Mouse (Mus musculus) liver, embryonic 14.5 days (tissue): ENCODE measurements around the gene Map2k7. TPM values are rescaled to one million over a fixed set of nuclear protein-coding genes. Genes with fewer than 3 reads are reported as not detected.
A peak's percentile ranks its signal among the peaks of the same experiment; 100 is the strongest.

Experiments used
- ATAC-seq: fragments of 200-750 bp; cut with Nextera tagmentation; 2 replicates; pipeline ENCODE4 v1.8.0; 2017; ENCODE audit warnings: moderate number of reproducible peaks, mild to moderate bottlenecking, moderate library complexity; ENCODE audit not compliant: insufficient read depth
- DNase-seq, 3 experiments: peaks; one replicate each; pipeline ENCODE4 v3.0.0-alpha.2; 2012 to 2013; ENCODE audit warnings: low read depth in 3 of 3, low spot score in 3 of 3
- H3K27ac ChIP-seq: fragments of 300-500 bp; sonication (generic); 2 replicates; pipeline ENCODE4 v1.5.1; 2014; ENCODE audit warnings: moderate library complexity, mild to moderate bottlenecking, control low read depth, inconsistent platforms
- H3K27me3 ChIP-seq: fragments of 300-500 bp; sonication (generic); 2 replicates; pipeline ENCODE4 v1.6.1; 2014; ENCODE audit warnings: mild to moderate bottlenecking, low read length, moderate library complexity; ENCODE audit not compliant: control insufficient read depth, insufficient read depth
- H3K36me3 ChIP-seq: fragments of 300-500 bp; sonication (generic); replicated peaks from 2 replicates; pipeline ENCODE4 v1.6.1; 2014; ENCODE audit warnings: low read depth; ENCODE audit not compliant: control insufficient read depth, insufficient read depth
- H3K4me1 ChIP-seq, 2 experiments: fragments of 200-500 bp in 1 of 2; fragments of 300-500 bp in 1 of 2; sonication (generic) in 1 of 2; replicated peaks; 2 replicates each; pipeline ENCODE4 v1.6.1; 2012 to 2014; ENCODE audit warnings: antibody characterized with exemption in 1 of 2, inconsistent platforms in 1 of 2, low read length in 1 of 2; ENCODE audit not compliant: control insufficient read depth in 2 of 2, insufficient read depth in 2 of 2
- H3K4me2 ChIP-seq: fragments of 300-500 bp; sonication (generic); 2 replicates; pipeline ENCODE4 v1.6.1; 2014; ENCODE audit warnings: low read depth, mild to moderate bottlenecking, control low read depth, moderate library complexity
- H3K4me3 ChIP-seq, 2 experiments: fragments of 200-500 bp in 1 of 2; fragments of 300-500 bp in 1 of 2; sonication (generic) in 1 of 2; 2 replicates each; pipeline ENCODE4 v1.5.1; 2012 to 2014; ENCODE audit warnings: low read depth in 2 of 2, low read length in 2 of 2, mild to moderate bottlenecking in 2 of 2, control low read depth in 1 of 2, inconsistent platforms in 1 of 2, moderate library complexity in 1 of 2; ENCODE audit not compliant: insufficient read depth in 1 of 2
- H3K9ac ChIP-seq: fragments of 300-500 bp; sonication (generic); replicated peaks from 2 replicates; pipeline ENCODE4 v1.6.1; 2014; ENCODE audit warnings: mild to moderate bottlenecking, control low read depth, moderate library complexity
- H3K9me3 ChIP-seq: fragments of 300-500 bp; sonication (generic); 2 replicates; pipeline ENCODE4 v1.6.1; 2016; ENCODE audit warnings: low read length, mixed read lengths; ENCODE audit not compliant: control insufficient read depth
- CTCF ChIP-seq: IDR thresholded peaks from 2 replicates; pipeline ENCODE4 v1.5.1; 2016; ENCODE audit warnings: antibody characterized with exemption, low read depth, control low read depth
- EP300 ChIP-seq: IDR thresholded peaks from 2 replicates; pipeline ENCODE4 v1.6.1; 2016; ENCODE audit warnings: antibody characterized with exemption, low read depth
- WGBS: fragments of 180-500 bp; shearing (Covaris S2); extraction: QIAGEN DNeasy Blood & Tissue Kit; methylation state at CpG from one replicate; pipeline ENCODE4 v1.1.7; 2014; ENCODE audit not compliant: insufficient replicate concordance; 5-methylcytosine and 5-hydroxymethylcytosine counted together
- polyA plus RNA-seq, 2 experiments: library from polyadenylated mRNA; depleted of rRNA in 1 of 2; stranded (reverse) in 1 of 2; unstranded in 1 of 2; fragments of >200 nt; fragmentation: Nextera tagmentation in 1 of 2; extraction: Ambion mirVana in 1 of 2; gene quantifications; 2 replicates each; pipeline versions ENCODE4 v1.2.1 to v1.2.3; 2012 to 2014

The Map2k7 gene
- polyA plus RNA-seq, 2 experiments: 6.6 to 13.2 TPM

DNA sequence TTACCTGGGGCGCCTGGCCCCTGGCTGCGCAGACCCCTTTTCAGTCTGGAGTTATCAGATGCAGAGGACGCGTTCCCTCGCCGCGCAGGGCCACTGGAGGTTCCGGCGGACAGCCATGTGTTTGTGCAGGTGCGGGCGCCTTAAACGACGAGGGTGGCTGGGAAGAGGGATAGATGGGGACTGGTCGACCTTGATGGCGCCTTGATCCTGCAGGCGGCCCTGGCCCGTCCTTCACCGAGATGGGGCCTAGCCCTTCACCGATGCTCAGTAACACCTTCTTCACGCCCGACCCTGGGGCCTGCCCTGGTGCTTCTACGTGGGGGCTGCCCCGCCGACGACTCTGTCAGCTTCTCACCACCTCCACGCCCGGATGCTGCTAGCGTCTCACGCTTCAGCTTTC is 10.7 kb downstream of the Map2k7 start:
- Histone ChIP-seq H3K4me2 (no peak overlapping the region), H3K27me3 (no peaks in the 10 kb centered on the region), H3K9ac (no peak overlapping the region), H3K9me3 (no peaks in the 10 kb centered on the region), H3K4me1 (peaks cover 5% of the 10 kb centered on the region in 2 experiments), H3K27ac (no peak overlapping the region), H3K4me3 (no peak overlapping the region), H3K36me3 (peaks cover 16% of the 10 kb centered on the region)
- no peak for TF ChIP-seq CTCF
- no peak for TF ChIP-seq EP300
- DNase-seq (no peak), ATAC-seq (no peak)
- 48% methylated on average over 29 of the region's 29 CpGs for WGBS

DNA sequence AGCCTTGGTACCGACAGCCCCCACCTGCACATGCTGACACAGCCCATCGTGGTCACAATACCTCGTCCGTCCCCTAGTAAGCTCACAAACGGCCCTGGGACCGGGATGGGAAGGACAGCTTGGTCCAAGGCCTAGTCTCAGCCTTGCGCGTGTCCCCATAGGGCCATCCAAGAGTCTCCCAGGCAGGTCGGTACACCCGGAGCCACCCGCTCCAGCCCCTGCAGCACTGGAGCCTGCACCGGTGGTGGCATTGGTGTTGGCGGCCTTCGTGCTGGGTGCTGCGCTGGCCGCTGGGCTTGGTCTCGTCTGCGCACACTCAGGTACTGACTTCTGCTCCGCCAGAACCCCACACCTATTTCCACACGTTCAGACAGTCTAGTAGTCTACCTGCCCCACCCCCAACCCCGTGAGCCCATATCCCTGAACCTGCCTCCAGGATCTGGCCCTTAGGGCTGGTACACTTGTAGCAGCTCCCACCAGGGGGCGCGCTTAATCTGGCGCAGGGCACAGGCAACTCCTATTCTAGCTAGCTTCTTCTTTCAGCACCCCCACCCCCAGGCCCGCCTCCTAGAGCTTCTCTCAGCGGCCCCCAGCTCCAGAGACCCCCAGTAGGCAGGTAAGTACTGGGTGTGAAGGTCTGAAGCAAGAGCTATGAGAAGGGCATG is 11.9 kb downstream of the Map2k7 start:
- no peaks in the 10 kb centered on the region for H3K27me3 ChIP-seq
- no peak overlapping the region for H3K4me3 ChIP-seq
- DNase-seq: peak in 2 of 3 experiments; percentile 55 to 61
- 38% methylated on average over 26 of the region's 26 CpGs for WGBS
- H3K4me1 ChIP-seq: peaks cover 5% of the 10 kb centered on the region in 2 experiments
- H3K9me3 ChIP-seq: no peaks in the 10 kb centered on the region
- H3K9ac ChIP-seq: no peak overlapping the region
- no peak overlapping the region for H3K4me2 ChIP-seq
- no peak overlapping the region for H3K27ac ChIP-seq
- TF ChIP-seq EP300 (no peak), CTCF (peak; percentile 95)
- H3K36me3 ChIP-seq: peaks cover 12% of the 10 kb centered on the region
- ATAC-seq: no peak

DNA sequence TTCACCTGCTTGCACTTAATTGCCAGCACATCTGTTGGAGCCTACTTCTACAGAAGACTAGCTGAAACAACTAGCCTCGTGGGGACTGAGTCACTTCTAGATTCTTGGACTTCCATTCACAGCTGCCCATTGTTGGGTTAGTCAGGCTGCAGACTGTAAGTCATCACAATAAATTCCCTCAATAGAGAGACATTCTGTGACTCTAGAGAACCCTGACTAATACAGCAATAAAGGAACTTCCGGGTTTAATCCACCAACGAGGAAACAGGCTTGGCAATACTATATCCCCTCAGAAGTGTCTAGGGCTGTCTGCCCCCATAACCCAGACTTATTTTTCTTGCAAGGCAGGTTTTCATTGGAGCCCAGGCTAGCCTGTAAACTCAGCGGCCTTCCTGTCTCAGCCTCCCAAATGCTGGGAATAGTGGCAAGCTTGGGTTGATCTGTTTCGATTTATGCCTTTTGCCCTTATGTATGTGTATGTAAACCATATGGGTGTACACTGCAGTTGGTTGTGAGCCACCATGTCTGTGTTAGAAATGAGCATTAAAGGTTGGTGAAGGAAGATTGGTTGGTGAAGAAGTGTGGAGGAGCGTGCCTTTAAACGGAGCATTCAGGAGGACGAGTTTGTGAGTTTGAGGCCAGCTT is 13.7 kb downstream of the Map2k7 start:
- no peak for DNase-seq

DNA sequence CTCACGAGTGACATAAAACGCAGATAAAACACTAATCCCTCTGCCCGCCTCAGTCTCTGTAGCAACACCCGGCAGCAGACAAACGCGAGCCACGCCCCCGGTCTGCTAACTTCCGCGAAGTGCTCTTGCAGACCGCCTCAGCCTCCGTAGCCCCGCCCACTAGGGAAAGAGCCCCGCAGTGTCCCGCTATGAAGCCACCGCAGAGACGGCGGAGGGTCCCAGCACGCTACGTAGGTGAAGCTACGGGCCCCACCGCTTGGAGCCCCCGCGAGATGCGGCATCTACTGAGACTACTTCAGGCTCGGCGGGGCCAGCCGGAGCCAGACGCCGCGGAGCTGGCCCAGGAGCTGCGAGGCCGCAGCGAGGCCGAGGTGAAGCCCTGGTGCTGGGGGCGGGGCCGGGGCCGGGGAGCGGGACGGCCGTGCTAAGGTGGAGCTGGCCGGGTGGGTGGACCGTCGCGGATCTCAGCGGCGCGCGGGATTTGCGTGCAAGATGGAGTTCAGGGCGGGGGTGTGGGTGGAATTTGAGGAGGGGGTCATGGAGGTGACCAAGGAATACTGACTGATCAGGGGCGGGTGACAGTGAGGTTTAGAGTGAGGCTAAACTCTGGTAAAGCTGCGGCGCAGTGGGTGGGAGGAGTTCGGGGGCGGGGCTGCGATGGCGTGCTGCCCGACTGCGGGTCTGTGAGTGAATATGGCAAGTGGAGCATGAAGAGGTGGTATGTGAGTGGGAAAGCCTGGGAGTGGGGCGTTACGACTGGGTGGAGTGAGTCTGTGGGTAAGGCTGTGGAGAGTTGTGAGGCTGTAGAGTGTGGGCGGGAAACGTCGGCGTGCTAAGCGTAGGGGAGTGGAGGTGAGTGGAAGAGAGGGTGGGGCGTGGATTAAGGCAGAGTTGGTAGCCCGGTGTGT is 14.6 kb downstream of the Map2k7 start, which contains the start of gene Snapc2:
Snapc2 (plus strand) TSS at position 147 of the 908 bp plus-strand sequence.
- peak within 1 kb of the TSS; percentile 63 to 85 for H3K4me3 ChIP-seq
- H3K36me3 ChIP-seq: peaks cover 8% of the 10 kb centered on the region
- H3K4me2 ChIP-seq: peak within 1 kb of the TSS; percentile 65
- under 1% methylated on average over 69 of the region's 69 CpGs for whole genome bisulfite sequencing
- TF ChIP-seq EP300: no peak
- ATAC-seq: peak; percentile 94
- H3K27ac ChIP-seq: peak within 1 kb of the TSS; percentile 2; the same call in 1 of the 2 replicates
- H3K4me1 ChIP-seq: peaks cover 5% of the 10 kb centered on the region in 2 experiments
- H3K27me3 ChIP-seq: no peaks in the 10 kb centered on the region
- H3K9ac ChIP-seq: peak within 1 kb of the TSS; percentile 60
- H3K9me3 ChIP-seq: no peaks in the 10 kb centered on the region
- peak; percentile 87 to 94 (median 94) for DNase-seq

More for the DNA sequence above, 13.7 kb downstream of the Map2k7 start:
- Histone ChIP-seq H3K4me1 (peaks cover 5% of the 10 kb centered on the region in 2 experiments), H3K27me3 (no peaks in the 10 kb centered on the region), H3K27ac (no peak overlapping the region), H3K36me3 (peaks cover 8% of the 10 kb centered on the region), H3K4me2 (peak overlapping the region; percentile 65), H3K9ac (peak overlapping the region; percentile 48), H3K9me3 (no peaks in the 10 kb centered on the region), H3K4me3 (peak overlapping the region; percentile 56 to 63)
- TF ChIP-seq EP300 (no peak), CTCF (no peak)
- 32% methylated on average over 8 of the region's 8 CpGs for WGBS
- no peak for ATAC-seq
